Mouse (Mus musculus) lung, embryonic 16.5 days (tissue): ENCODE results near the gene Gpld1. TPM values are rescaled to one million over a fixed set of nuclear protein-coding genes. Genes with fewer than 3 reads are reported as not detected.
A peak's percentile ranks its signal among the peaks of the same experiment; 100 is the strongest.

ENCODE experiments used
- ATAC-seq: fragments of 200-750 bp; cut with Nextera tagmentation; 2 replicates; pipeline ENCODE4 v1.8.0; 2017; ENCODE audit warnings: low read depth, mild to moderate bottlenecking, moderate library complexity
- H3K27ac ChIP-seq: fragments of 300-500 bp; sonication (generic); 2 replicates; pipeline ENCODE4 v1.5.1; 2014; ENCODE audit warnings: mild to moderate bottlenecking, control low read depth, low read length
- H3K27me3 ChIP-seq: fragments of 300-500 bp; sonication (generic); 2 replicates; pipeline ENCODE4 v1.6.1; 2014; ENCODE audit warnings: low read depth, low read length, mixed read lengths; ENCODE audit not compliant: control insufficient read depth, insufficient read depth
- H3K36me3 ChIP-seq: fragments of 300-500 bp; sonication (generic); 2 replicates; pipeline ENCODE4 v1.6.1; 2014; ENCODE audit warnings: low read length; ENCODE audit not compliant: control insufficient read depth, insufficient read depth
- H3K4me1 ChIP-seq: fragments of 300-500 bp; sonication (generic); replicated peaks from 2 replicates; pipeline ENCODE4 v1.6.1; 2014; ENCODE audit warnings: low read length, mixed read lengths; ENCODE audit not compliant: control insufficient read depth, insufficient read depth
- H3K4me2 ChIP-seq: fragments of 300-500 bp; sonication (generic); 2 replicates; pipeline ENCODE4 v1.6.1; 2014; ENCODE audit warnings: low read depth, low read length, control low read depth
- H3K4me3 ChIP-seq: fragments of 300-500 bp; sonication (generic); 2 replicates; pipeline ENCODE4 v1.5.1; 2014; ENCODE audit warnings: mild to moderate bottlenecking, low read length, control low read depth
- H3K9ac ChIP-seq: fragments of 300-500 bp; sonication (generic); 2 replicates; pipeline ENCODE4 v1.6.1; 2014; ENCODE audit warnings: low read length, control low read depth
- H3K9me3 ChIP-seq: fragments of 300-500 bp; sonication (generic); 2 replicates; pipeline ENCODE4 v1.6.1; 2016; ENCODE audit warnings: low read length; ENCODE audit not compliant: control insufficient read depth
- WGBS: fragments of 180-500 bp; shearing (Covaris S2); extraction: QIAGEN DNeasy Blood & Tissue Kit; methylation state at CpG from one replicate; pipeline ENCODE4 v1.1.7; 2014; 5-methylcytosine and 5-hydroxymethylcytosine counted together
- polyA plus RNA-seq: library from polyadenylated mRNA; unstranded; fragments of >200 nt; fragmentation: Nextera tagmentation; extraction: Ambion mirVana; gene quantifications from 2 replicates; pipeline ENCODE4 v1.2.1, GENCODE M21; 2015

The Gpld1 gene
- polyA plus RNA-seq, 1 experiment from 2014 or later: 1.7 TPM

- WGBS: 27% methylated on average over 9 of the region's 9 CpGs
- no peak overlapping the region for H3K4me2 ChIP-seq
- ATAC-seq: peak; percentile 7; the same call in 1 of the 2 replicates
- H3K9me3 ChIP-seq: no peaks in the 10 kb centered on the region; the same call in 1 of the 2 replicates
- H3K27me3 ChIP-seq: no peaks in the 10 kb centered on the region
- no peak overlapping the region for H3K9ac ChIP-seq
- no peaks in the 10 kb centered on the region for H3K36me3 ChIP-seq
- H3K27ac ChIP-seq: no peak overlapping the region
- no peak overlapping the region for H3K4me3 ChIP-seq
- H3K4me1 ChIP-seq: peaks cover 14% of the 10 kb centered on the region
These were observed 4.3 kb upstream of the Gpld1 start for GRCm38 (mm10) chr13:24938683-24939082.

- Histone ChIP-seq H3K9ac (no peak overlapping the region), H3K27ac (no peak overlapping the region), H3K4me2 (no peak overlapping the region), H3K36me3 (no peaks in the 10 kb centered on the region), H3K4me3 (no peak overlapping the region), H3K9me3 (no peaks in the 10 kb centered on the region; the same call in 1 of the 2 replicates), H3K27me3 (no peaks in the 10 kb centered on the region), H3K4me1 (peaks cover 14% of the 10 kb centered on the region)
- ATAC-seq: no peak
- WGBS: 81% methylated on average over 9 of the region's 9 CpGs
These were observed 3.5 kb upstream of the Gpld1 start for GRCm38 (mm10) chr13:24939472-24939871.

GRCm38 (mm10) chr13:24943303-24943702, 351 bp downstream of the Gpld1 start:
- Histone ChIP-seq H3K4me1 (peaks cover 4% of the 10 kb centered on the region), H3K4me3 (no peak overlapping the region), H3K27ac (no peak overlapping the region), H3K9ac (no peak overlapping the region), H3K9me3 (no peaks in the 10 kb centered on the region), H3K36me3 (no peaks in the 10 kb centered on the region), H3K27me3 (no peaks in the 10 kb centered on the region), H3K4me2 (no peak overlapping the region)
- no peak for ATAC-seq
- 55% methylated on average over 8 of the region's 8 CpGs for WGBS

GRCm38 (mm10) chr13:24945567-24945966, 2.6 kb downstream of the Gpld1 start:
- Histone ChIP-seq H3K4me1 (no peaks in the 10 kb centered on the region), H3K9me3 (no peaks in the 10 kb centered on the region), H3K27ac (peak overlapping the region; percentile 64), H3K36me3 (no peaks in the 10 kb centered on the region), H3K4me3 (no peak overlapping the region), H3K9ac (no peak overlapping the region), H3K4me2 (no peak overlapping the region), H3K27me3 (no peaks in the 10 kb centered on the region)
- ATAC-seq: peak; percentile 89
- 19% methylated on average over 4 of the region's 4 CpGs for WGBS

- ATAC-seq: no peak
- Histone ChIP-seq H3K4me2 (no peak overlapping the region), H3K4me3 (no peak overlapping the region), H3K9me3 (no peaks in the 10 kb centered on the region), H3K27me3 (no peaks in the 10 kb centered on the region), H3K36me3 (no peaks in the 10 kb centered on the region), H3K4me1 (no peaks in the 10 kb centered on the region; the same call in 1 of the 2 replicates), H3K9ac (no peak overlapping the region), H3K27ac (no peak overlapping the region)
- WGBS: 63% methylated on average over 5 of the region's 5 CpGs
These were observed 4.2 kb downstream of the Gpld1 start for GRCm38 (mm10) chr13:24947158-24947557.

- ATAC-seq: no peak
- Histone ChIP-seq H3K27ac (no peak overlapping the region), H3K27me3 (no peaks in the 10 kb centered on the region), H3K4me3 (no peak overlapping the region), H3K4me1 (no peaks in the 10 kb centered on the region; the same call in 1 of the 2 replicates), H3K36me3 (no peaks in the 10 kb centered on the region), H3K4me2 (no peak overlapping the region), H3K9ac (no peak overlapping the region), H3K9me3 (no peaks in the 10 kb centered on the region)
- 84% methylated on average over 6 of the region's 6 CpGs for WGBS
These were observed 5.9 kb downstream of the Gpld1 start for GRCm38 (mm10) chr13:24948870-24949269.

GRCm38 (mm10) chr13:24952659-24953058, 9.7 kb downstream of the Gpld1 start:
- no peak for ATAC-seq
- no peaks in the 10 kb centered on the region; the same call in 1 of the 2 replicates for H3K4me1 ChIP-seq
- WGBS: 57% methylated on average over 7 of the region's 7 CpGs

GRCm38 (mm10) chr13:24955091-24955490, 12.1 kb downstream of the Gpld1 start:
- no peaks in the 10 kb centered on the region for H3K36me3 ChIP-seq
- no peak overlapping the region for H3K9ac ChIP-seq
- H3K4me3 ChIP-seq: no peak overlapping the region
- no peaks in the 10 kb centered on the region; the same call in 1 of the 2 replicates for H3K4me1 ChIP-seq
- ATAC-seq: no peak
- H3K9me3 ChIP-seq: no peaks in the 10 kb centered on the region
- WGBS: 33% methylated on average over 11 of the region's 11 CpGs
- H3K27me3 ChIP-seq: no peaks in the 10 kb centered on the region
- no peak overlapping the region for H3K27ac ChIP-seq
- no peak overlapping the region for H3K4me2 ChIP-seq

More at GRCm38 (mm10) chr13:24952659-24953058, 9.7 kb downstream of the Gpld1 start:
- no peaks in the 10 kb centered on the region for H3K36me3 ChIP-seq
- no peaks in the 10 kb centered on the region for H3K9me3 ChIP-seq
- no peak overlapping the region for H3K4me2 ChIP-seq
- H3K9ac ChIP-seq: no peak overlapping the region
- no peak overlapping the region for H3K27ac ChIP-seq
- no peak overlapping the region for H3K4me3 ChIP-seq
- H3K27me3 ChIP-seq: no peaks in the 10 kb centered on the region

GRCm38 (mm10) chr13:24955500-24955899, 12.5 kb downstream of the Gpld1 start:
- WGBS: 7% methylated on average over 10 of the region's 10 CpGs

GRCm38 (mm10) chr13:24958671-24959070, 15.7 kb downstream of the Gpld1 start:
- H3K9ac ChIP-seq: no peak overlapping the region
- H3K4me3 ChIP-seq: no peak overlapping the region
- no peak for ATAC-seq
- H3K9me3 ChIP-seq: no peaks in the 10 kb centered on the region
- H3K4me1 ChIP-seq: no peaks in the 10 kb centered on the region
- 87% methylated on average over 11 of the region's 11 CpGs for WGBS
- H3K27ac ChIP-seq: no peak overlapping the region
- H3K4me2 ChIP-seq: no peak overlapping the region
- H3K27me3 ChIP-seq: no peaks in the 10 kb centered on the region
- H3K36me3 ChIP-seq: no peaks in the 10 kb centered on the region

More at GRCm38 (mm10) chr13:24955500-24955899, 12.5 kb downstream of the Gpld1 start:
- H3K4me3 ChIP-seq: no peak overlapping the region
- no peaks in the 10 kb centered on the region for H3K9me3 ChIP-seq
- no peak overlapping the region for H3K4me2 ChIP-seq
- no peaks in the 10 kb centered on the region for H3K36me3 ChIP-seq
- H3K27me3 ChIP-seq: no peaks in the 10 kb centered on the region
- H3K27ac ChIP-seq: 0 out of 2 replicates have a peak overlapping the region, but pooled peaks have one; percentile 3
- peak; percentile 84 for ATAC-seq
- H3K4me1 ChIP-seq: no peaks in the 10 kb centered on the region; the same call in 1 of the 2 replicates
- H3K9ac ChIP-seq: no peak overlapping the region
